Mouse (Mus musculus) myocyte (in vitro differentiated cells): Measurements from ENCODE around the gene Raly.

ENCODE experiments used
- CEBPB ChIP-seq: IDR thresholded peaks from 2 replicates; pipeline ENCODE4 v1.6.1; 2011; ENCODE audit warnings: mild to moderate bottlenecking, moderate library complexity; ENCODE audit not compliant: poor library complexity, insufficient read depth, severe bottlenecking
- E2F4 ChIP-seq: IDR thresholded peaks from one replicate; pipeline ENCODE4 v1.6.1; 2011; ENCODE audit warnings: mild to moderate bottlenecking, control low read depth, moderate library complexity; ENCODE audit not compliant: insufficient read depth
- MAX ChIP-seq: IDR thresholded peaks from one replicate; pipeline ENCODE4 v1.6.1; 2011; ENCODE audit warnings: low read depth, mild to moderate bottlenecking, control low read depth
- MYOD1 ChIP-seq, 3 experiments: IDR thresholded peaks; one replicate each; pipeline ENCODE4 v1.6.1; 2011; ENCODE audit warnings: control low read depth in 2 of 3, low read depth in 2 of 3, mild to moderate bottlenecking in 2 of 3, moderate library complexity in 1 of 3; ENCODE audit not compliant: insufficient read length in 2 of 3, control insufficient read depth in 1 of 3
- MYOG ChIP-seq, 3 experiments: IDR thresholded peaks; one replicate each; pipeline ENCODE4 v1.6.1; 2011; ENCODE audit warnings: control low read depth in 2 of 3, low read depth in 2 of 3, mild to moderate bottlenecking in 2 of 3; ENCODE audit not compliant: insufficient read length in 2 of 3, control insufficient read depth in 1 of 3, insufficient read depth in 1 of 3
- POLR2A ChIP-seq: IDR thresholded peaks from one replicate; pipeline ENCODE4 v1.6.1; 2011; ENCODE audit warnings: low read depth, mild to moderate bottlenecking, control low read depth, moderate library complexity; ENCODE audit not compliant: insufficient read length
- POLR2AphosphoS2 ChIP-seq: IDR thresholded peaks from one replicate; pipeline ENCODE4 v1.6.1; 2011; ENCODE audit warnings: low read depth, control low read depth; ENCODE audit not compliant: insufficient read length
- SRF ChIP-seq: IDR thresholded peaks from one replicate; pipeline ENCODE4 v1.6.1; 2011; ENCODE audit warnings: low read depth; ENCODE audit not compliant: control insufficient read depth, insufficient read length
- TCF12 ChIP-seq: IDR thresholded peaks from one replicate; pipeline ENCODE4 v1.6.1; 2011; ENCODE audit warnings: mild to moderate bottlenecking, control low read depth; ENCODE audit not compliant: poor library complexity, insufficient read depth, severe bottlenecking
- TCF3 ChIP-seq: IDR thresholded peaks from one replicate; pipeline ENCODE4 v1.6.1; 2011; ENCODE audit warnings: low read depth, control low read depth; ENCODE audit not compliant: insufficient read length
- USF1 ChIP-seq: IDR thresholded peaks from one replicate; pipeline ENCODE4 v1.6.1; 2011; ENCODE audit warnings: low read depth, mild to moderate bottlenecking, control low read depth, moderate library complexity

GRCm38 (mm10) chr2:154763226-154763625, 27.7 kb upstream of the Raly start:
- TF ChIP-seq POLR2A (no peak), MAX (no peak), USF1 (no peak), E2F4 (no peak), MYOG (IDR thresholded peaks at IDR 0.05; ENCODE audit: control insufficient read depth in 1 of 3, insufficient read depth in 1 of 3, insufficient read length in 2 of 3, low read depth in 2 of 3) (no peak), CEBPB (no peak), MYOD1 (IDR thresholded peaks at IDR 0.05; ENCODE audit: control insufficient read depth in 1 of 3, insufficient read length in 2 of 3, low read depth in 2 of 3) (no peak), TCF12 (no peak), TCF3 (no peak), POLR2AphosphoS2 (no peak), SRF (no peak)
